Mouse (Mus musculus) spleen, postnatal 36 days (tissue): ENCODE measurements around the gene Hectd4.
"Not testable (repeated sequence)": the region's sequence is repeated elsewhere in the genome, so short reads cannot be mapped to it uniquely, and the experiment has no call there.

Experiments
- DNase-seq, 2 experiments: peaks; one replicate each; pipeline ENCODE4 v3.0.0; 2022; ENCODE audit warnings: low spot score in 2 of 2, mixed read lengths in 1 of 2

Gene Hectd4

GRCm38 (mm10) chr5:121284816-121285215 lies 64.8 kb downstream of the Hectd4 start:
- no peak for DNase-seq

- DNase-seq = no peak
These were observed 67.2 kb downstream of the Hectd4 start for GRCm38 (mm10) chr5:121287213-121287612.

- no peak for DNase-seq
These were observed 70.3 kb downstream of the Hectd4 start for GRCm38 (mm10) chr5:121290289-121290688.

GRCm38 (mm10) chr5:121292309-121293165 lies 72.5 kb downstream of the Hectd4 start:
- DNase-seq = no peak

GRCm38 (mm10) chr5:121305009-121305408 lies 85.0 kb downstream of the Hectd4 start:
- DNase-seq = no peak

- DNase-seq = no peak
These were observed 87.6 kb downstream of the Hectd4 start for GRCm38 (mm10) chr5:121307620-121308019.

GRCm38 (mm10) chr5:121311576-121311975 lies 91.6 kb downstream of the Hectd4 start:
- no peak for DNase-seq

GRCm38 (mm10) chr5:121313764-121314474 lies 93.9 kb downstream of the Hectd4 start:
- no peak for DNase-seq

GRCm38 (mm10) chr5:121326079-121326805 lies 106.2 kb downstream of the Hectd4 start:
- DNase-seq = no peak

- no peak for DNase-seq
These were observed 109.5 kb downstream of the Hectd4 start for GRCm38 (mm10) chr5:121329333-121330058.

GRCm38 (mm10) chr5:121330154-121330816 lies 110.3 kb downstream of the Hectd4 start:
- not testable (repeated sequence) for DNase-seq

GRCm38 (mm10) chr5:121331731-121332130 lies 111.7 kb downstream of the Hectd4 start:
- DNase-seq = no peak

GRCm38 (mm10) chr5:121333976-121334375 lies 114.0 kb downstream of the Hectd4 start:
- no peak for DNase-seq

- DNase-seq = no peak
These were observed 114.4 kb downstream of the Hectd4 start for GRCm38 (mm10) chr5:121334454-121334853.

GRCm38 (mm10) chr5:121335426-121335825 lies 115.4 kb downstream of the Hectd4 start:
- DNase-seq = no peak

- no peak for DNase-seq
These were observed 116.0 kb downstream of the Hectd4 start for GRCm38 (mm10) chr5:121336009-121336408.

- DNase-seq = no peak
These were observed 116.8 kb downstream of the Hectd4 start for GRCm38 (mm10) chr5:121336776-121337175.

GRCm38 (mm10) chr5:121339507-121340230 lies 119.7 kb downstream of the Hectd4 start:
- DNase-seq = no peak

GRCm38 (mm10) chr5:121340965-121341473 lies 121.0 kb downstream of the Hectd4 start:
- no peak for DNase-seq

- no peak for DNase-seq
These were observed 122.5 kb downstream of the Hectd4 start for GRCm38 (mm10) chr5:121342490-121342889.
